Mouse (Mus musculus): ENCODE data around the gene Arpc1b.
"Not testable (repeated sequence)": the region's sequence is repeated elsewhere in the genome, so short reads cannot be mapped to it uniquely, and the experiment has no call there.

Arpc1b gene

DNA sequence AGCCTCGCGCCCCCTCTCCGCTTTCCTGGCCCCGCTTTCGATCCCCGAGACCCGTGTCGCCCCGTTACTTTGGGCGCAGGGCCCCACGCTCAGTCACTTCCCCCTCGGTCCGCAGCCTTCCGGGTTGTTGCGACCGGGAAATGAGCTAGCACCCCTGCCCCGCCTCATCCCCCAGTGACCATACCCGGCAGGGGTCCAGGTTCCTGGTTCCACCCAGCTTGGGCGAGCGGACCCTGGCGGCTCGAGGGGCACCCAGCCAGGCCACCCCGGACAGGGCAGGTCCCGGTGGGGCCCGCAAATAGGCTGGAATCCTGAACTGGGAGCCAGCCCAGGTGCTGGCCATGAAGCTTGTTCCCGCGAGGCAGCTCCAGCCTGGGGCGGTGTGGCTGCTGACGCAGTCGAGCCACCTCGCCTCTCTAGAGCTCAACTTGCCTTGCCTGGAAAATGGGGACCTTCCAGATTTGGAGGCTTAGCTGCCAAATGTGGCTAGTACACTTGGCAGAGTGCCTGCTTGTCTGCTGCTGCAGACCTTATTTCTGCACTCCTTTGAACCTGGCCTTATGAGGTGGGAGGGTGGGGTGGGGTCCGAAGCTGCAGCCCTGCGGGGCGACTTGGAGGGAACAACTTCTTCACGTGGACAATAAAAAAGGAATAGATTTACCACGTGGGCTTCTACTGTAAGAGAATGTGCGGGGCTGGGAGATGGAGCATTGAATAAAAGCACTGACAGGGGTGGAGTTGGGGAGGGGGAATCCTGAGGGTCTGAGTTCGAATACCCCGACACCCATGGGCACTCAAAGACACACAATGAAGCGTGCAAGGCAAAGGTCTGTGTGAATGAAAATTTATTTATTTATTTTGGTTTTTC lies 825 bp downstream of the Arpc1b start:
- no peak for DNase-seq (ENCODE audit: low read depth, low spot score)

DNA sequence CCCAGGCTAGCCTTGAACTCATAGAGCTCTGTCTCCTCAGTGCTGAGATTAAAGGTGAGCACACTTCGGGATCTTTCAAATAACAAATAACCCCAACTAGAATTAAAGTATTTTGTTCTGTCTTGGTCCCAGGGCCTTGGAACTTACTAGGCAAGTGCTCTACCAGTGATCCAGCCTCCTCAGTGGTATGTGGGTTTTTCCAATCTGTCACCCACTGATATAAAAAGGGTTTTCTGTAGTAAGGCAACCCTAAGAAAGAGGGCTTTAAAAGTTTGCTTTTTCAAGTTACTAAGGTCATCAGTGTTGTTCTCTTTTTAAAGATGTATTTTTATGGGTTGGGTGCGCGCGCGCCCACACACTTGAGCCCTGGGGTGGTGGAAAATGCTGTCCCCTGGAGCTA lies 1.7 kb downstream of the Arpc1b start:
- DNase-seq (ENCODE audit: low read depth, low spot score) = no peak

DNA sequence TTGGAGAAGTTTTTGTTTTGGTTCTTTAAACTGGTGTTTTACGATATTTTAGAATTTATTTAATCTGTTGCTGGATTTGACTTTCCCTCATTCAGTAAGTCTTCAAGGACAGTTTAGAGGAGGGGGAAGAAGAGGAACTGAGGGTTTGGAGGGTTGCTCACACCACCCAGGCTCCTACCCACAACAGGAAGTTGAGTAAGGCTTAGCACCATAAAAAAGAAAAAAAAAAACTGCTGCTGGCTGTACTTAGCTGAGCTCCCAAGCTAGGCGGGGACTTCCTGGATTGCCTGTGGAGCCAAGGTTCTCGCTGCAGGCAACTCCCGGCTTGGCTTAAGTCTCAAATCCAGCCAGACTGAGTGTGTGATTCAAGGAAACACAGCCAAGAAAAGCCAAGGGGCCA lies 2.3 kb downstream of the Arpc1b start:
- DNase-seq (ENCODE audit: low read depth, low spot score) = no peak

DNA sequence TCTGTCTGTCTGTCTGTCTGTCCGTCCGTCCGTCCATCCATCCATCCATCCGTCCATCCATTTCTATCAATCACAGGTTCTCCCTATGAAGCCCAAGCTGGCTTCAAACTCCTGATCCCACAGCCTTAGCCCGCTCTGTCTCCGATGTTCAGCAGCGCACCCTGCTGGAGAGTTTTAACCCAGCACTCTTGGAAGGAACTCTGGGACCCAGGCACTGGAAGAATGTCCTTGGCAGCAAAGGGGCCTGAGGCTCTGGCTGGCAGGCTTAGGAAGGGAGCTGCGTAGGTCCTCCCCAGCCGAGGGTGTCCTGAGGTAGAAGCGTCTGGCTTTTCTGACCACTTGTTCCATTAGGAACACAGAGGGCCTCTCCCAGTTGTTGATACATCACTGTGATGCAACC lies 2.9 kb downstream of the Arpc1b start:
- no peak for DNase-seq (ENCODE audit: low read depth, low spot score)

DNA sequence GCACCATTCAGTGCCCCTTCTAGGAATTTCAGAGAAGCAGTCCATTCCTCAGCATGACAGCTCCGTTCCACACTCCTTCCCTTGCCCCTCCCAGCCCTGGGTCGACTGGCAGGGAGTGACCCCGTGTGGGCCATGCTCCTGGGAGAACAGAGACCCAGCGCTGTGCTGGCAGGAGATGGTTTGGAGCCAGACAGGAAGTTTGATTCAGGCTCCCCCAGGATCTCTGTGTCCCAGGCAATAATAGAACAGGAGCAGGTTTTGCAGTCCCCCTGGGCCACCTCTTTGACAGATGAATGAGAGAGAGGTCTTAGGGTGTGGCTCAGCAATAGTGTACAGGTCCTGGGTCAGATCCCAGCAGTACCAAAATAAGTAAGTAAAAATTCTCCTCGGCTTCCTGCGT lies 4.0 kb downstream of the Arpc1b start:
- no peak for DNase-seq (ENCODE audit: low read depth, low spot score)

DNA sequence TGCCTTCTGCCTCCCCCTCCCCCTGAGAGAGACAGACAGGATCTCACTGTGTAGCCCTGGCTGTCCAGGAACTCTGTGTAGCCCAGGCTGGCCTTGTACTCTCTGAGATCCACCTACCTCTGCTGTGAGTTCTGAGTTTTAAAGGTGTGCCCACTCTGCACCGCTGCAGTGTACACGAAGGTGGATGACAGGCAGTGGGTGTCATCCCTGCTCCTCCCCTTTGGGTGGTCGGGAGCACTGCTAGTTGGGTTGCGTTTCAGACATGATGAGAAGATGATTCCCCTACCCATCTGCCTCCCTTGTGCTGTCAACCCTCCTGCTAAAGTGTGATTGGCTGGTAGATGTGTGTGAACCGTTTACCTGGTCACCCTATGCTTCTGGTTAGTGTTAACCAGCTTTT lies 4.4 kb downstream of the Arpc1b start:
- DNase-seq (ENCODE audit: low read depth, low spot score) = no peak

DNA sequence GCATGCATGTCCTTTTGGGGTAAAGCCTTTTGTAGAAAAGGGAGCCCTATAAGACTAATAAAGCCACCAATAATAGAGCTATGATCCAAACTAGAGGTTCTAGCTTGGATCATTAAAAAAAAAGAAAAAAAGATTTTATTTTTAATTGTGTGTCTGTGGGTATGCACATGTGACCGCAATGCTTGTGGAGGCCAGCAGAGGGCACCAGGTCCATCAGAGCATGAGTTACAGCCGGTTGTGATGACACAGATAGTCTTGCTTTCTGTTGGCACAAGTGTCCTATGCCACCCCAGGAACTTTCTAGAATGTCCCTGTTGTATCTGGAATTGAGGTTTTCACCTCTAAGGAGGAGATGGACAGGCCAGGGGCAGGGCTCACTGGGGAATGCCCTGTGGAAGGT lies 5.4 kb downstream of the Arpc1b start:
- no peak for DNase-seq (ENCODE audit: low read depth, low spot score)

DNA sequence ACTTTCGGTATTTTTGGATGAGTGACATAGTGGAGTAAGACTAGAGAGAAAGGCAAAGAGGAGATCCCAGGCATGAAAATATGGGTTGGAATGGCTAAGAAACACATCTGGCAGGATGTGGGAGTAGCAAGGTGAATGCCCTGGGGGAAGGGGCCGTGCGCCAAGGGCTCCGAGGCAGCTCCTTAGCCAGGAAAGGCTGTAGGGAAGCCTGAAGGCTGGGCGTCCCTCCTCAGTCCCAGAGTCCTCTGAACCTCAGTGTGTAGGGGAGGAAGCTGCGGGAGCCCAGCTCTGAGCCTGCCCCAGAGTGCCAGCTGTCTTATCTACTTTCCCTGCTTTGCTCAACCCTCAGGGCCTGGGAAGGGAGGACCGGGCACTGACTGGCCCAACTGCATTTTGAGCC lies 6.9 kb downstream of the Arpc1b start:
- no peak for DNase-seq (ENCODE audit: low read depth, low spot score)

DNA sequence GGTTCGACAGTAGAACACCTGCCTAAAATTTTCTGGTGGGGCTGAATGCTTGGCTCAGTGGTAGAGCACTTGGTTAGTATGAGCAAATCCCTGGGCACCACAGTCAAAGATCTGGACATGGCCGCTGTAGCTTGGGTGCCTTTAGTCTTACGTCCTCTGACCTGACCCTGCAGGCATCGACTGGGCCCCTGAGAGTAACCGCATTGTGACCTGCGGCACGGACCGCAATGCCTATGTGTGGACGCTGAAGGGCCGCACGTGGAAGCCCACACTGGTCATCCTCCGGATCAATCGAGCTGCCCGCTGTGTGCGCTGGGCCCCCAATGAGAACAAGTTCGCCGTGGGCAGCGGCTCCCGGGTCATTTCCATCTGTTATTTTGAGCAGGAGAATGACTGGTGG lies 9.4 kb downstream of the Arpc1b start:
- no peak for DNase-seq (ENCODE audit: low read depth, low spot score)

DNA sequence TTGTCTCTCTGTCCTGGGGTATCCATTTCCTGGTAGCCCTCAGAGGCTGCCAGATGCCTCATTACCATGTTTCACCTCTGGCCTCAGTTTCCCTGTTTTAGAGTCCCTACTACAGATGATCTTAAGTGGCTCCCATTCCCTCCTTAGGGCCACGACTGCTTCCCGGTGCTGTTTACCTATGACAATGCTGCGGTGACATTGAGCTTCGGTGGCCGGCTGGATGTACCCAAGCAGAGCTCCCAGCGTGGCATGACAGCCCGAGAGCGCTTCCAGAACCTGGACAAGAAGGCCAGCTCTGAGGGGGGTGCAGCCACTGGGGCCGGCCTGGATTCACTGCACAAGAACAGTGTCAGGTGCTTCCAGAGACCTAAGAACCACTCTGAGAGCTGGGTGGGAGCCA lies 12.6 kb downstream of the Arpc1b start:
- DNase-seq (ENCODE audit: low read depth, low spot score) = no peak

DNA sequence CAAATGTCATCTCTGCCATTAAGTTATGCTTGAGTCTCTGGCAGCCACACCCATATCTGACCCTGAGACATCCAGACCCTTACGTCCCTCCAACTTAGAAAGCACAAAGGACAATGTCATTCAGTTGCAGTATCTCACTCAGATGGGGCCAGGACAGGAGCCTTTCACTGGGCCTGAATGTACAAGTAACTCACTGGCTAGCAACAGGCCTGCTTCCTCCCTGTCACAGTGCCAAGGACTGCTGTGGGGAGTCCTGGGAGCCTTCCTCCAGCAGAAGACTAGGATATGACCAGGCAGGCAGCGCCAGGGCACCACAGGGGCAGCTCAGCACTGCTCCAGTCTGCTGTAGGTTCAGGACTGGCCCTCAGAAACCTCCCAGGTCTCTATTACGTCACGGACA lies 15.1 kb downstream of the Arpc1b start:
- DNase-seq (ENCODE audit: low read depth, low spot score) = no peak

DNA sequence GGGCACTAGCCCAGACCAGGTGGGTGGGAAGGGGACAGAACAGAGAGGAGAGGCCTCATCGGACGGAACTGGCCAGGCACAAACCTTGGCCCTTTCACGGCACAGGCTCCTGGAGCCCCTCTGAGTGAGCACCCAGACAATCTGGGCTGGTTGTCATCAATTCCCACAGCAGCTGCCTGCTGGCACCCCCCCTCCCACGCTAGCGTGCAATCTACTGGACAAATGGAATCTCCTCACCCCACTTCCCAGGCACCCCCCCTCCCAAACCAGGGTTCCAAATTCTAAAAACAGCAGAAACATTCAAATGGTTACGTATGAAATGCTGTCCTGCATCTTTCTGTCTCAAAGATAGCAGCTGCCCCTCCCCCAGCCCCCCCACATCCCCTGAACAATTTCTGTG lies 15.8 kb downstream of the Arpc1b start:
- DNase-seq (ENCODE audit: low read depth, low spot score) = not testable (repeated sequence)

DNA sequence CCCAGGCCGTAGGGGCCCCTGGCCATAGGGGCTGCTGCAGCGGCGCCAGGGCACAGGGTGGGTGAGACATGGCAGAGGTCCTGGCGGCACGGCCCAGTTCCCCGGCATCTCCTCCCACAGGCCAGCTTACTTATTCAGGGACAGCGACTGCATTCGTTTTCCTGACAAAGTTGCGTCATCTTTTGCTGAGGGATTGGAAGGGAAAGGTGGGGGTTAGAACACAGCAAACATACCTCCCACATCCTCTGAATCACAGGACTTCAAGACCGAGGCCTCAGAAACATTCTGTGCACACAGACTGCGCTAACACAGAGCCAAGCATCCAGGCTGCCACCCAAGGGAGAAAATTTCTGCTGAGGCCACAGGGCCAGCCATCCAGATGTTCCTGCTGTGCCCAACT lies 16.2 kb downstream of the Arpc1b start:
- no peak for DNase-seq (ENCODE audit: low read depth, low spot score)

DNA sequence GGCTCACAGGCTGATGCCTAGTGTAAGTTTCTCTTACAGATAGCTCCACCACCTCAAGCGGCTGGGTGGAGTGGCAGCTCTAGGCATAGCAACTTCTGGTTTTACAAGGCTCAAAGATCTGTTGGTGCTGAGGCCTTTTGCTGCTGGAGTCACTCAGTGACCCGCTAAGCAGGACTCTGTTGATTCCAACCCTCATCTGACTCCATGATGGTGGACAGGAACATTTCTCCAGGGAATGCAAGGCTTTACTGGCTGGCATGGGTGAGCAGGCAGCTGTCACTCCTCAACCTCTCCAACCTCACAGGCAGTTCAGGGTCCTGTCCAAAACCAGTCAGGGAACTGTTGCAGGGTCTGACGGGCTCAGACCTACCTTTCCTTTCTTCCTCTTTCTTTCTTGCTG lies 17.0 kb downstream of the Arpc1b start:
- no peak for DNase-seq (ENCODE audit: low read depth, low spot score)

DNA sequence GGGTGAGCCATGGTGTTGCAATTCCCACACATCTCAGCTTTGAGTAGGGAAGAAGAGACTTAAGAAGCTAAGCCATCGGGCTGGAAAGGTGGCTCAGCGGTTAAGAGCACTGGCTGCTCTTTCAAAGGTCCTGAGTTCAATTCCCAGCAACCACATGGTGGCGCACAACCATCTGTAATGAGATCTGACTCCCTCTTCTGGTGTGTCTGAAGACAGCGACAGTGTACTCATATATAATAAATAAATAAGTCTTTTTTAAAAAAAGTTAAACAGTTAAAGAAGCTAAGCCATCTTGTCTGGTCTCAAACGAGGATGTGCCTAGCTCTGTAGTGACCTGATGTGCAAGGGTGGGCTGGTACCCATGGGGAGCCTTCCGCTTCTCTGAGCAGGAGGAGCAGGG lies 19.3 kb downstream of the Arpc1b start:
- not testable (repeated sequence) for DNase-seq (ENCODE audit: low read depth, low spot score)

DNA sequence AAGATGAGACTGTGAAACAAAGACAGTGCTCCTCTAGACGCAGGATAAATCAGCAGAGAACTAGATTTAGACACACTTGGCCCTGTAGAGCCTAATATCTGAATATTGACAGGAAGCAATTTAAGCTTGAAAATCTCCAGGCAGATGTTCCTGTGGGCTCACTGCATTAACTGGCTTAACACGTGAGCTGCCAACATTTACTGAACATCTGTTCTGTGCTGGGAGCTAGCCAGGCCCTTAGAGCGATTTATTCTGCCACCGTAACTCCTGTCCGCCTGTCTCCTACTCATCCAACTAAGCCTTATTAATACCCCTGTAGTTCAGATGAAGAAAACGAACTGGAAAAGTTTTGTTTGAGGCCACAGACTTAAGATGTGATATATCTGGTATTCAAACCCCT lies 24.8 kb downstream of the Arpc1b start:
- peak; percentile 8 for DNase-seq (ENCODE audit: low read depth, low spot score)

DNA sequence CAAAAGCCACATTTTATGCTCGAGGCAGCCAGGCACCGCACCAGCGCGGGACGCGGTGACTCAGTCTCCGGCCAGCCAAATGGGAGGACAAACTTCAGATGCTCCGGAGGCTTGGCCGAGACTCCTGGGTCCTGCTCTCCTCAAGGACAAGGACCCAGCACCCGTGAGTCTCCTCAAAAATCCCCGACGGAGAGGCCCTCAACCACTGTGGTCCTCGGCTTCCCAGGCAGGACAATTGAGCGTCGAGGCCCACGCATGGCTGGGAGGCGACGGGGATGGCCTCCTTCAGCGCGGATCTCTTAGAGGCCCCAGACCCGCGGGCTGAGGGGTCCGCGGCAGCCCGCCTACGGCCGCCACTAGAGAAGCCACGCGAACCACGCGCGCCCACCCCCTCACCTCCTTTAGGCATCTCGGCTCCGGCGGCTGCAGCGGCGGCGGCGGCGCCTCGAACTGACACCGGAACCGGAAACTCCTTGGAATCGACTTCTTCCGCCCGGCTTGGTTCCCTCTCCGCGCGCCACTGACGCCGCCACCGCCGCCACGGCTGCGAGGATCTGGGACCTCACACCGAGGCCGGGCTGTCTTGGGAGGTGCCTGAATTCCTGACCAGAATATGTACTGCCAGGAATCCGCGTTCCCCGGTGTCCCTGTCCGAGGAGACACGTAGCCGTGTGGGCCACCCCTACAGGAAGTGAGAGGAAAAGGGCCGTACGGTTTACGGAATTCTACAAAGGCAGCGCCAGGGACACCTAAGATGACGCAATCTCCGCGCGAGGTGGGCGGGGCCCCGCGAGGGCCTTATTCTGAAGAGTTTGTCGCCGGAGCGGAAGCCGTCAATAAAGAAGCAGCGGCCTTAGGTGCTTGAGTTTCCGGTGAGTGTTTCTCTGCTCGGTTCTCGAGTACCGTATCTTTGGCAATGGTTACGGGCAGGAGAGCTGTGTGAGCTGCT lies 25.8 kb downstream of the Arpc1b start, which contains the start of the genes Pdap1 and Bud31:
Gene Pdap1, minus strand, starts transcription at position 668 of the 949 bp plus-strand sequence.
Gene Bud31, plus strand, starts transcription at position 792 of the 949 bp plus-strand sequence.
- peak; percentile 93 for DNase-seq (ENCODE audit: low read depth, low spot score)

DNA sequence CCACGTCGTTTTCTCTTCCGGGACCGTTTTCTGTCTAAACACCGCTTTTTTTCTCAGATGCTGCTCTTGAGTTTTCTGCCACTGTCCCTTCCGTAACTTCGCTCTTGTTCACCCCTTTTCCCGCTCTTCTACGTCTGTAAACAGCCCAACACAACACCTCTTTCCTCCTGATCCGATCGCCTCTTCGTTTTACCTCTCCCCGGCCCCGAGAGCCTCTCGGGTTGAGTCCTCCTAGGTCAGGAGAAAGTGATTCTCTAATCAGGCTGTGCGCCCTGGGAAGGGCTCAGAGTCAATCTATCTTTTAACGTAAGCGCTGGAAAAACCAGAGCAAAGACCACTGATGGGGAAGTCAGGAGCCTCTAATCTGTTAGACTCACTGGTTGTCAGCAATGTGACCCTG lies 26.6 kb downstream of the Arpc1b start:
- DNase-seq (ENCODE audit: low read depth, low spot score) = no peak

DNA sequence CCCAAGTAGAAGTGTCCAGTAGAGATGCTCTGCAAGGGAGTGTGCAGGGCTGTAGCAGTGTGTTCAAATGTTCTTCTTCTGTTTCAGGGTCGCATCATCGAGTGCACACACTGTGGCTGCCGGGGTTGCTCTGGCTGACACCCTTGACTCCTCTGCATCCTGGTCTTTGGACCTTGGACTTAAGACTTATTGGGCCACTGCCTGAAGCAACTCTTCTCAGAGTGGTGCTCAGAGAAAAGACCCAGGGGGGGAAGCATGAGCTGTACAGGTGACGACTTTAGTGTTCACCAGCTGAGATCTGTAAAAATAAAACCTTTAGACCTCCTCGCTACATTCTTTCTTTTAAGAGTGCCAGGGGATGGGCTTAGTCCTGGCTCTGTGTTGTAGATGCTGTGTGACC lies 33.7 kb downstream of the Arpc1b start:
- DNase-seq (ENCODE audit: low read depth, low spot score) = no peak

DNA sequence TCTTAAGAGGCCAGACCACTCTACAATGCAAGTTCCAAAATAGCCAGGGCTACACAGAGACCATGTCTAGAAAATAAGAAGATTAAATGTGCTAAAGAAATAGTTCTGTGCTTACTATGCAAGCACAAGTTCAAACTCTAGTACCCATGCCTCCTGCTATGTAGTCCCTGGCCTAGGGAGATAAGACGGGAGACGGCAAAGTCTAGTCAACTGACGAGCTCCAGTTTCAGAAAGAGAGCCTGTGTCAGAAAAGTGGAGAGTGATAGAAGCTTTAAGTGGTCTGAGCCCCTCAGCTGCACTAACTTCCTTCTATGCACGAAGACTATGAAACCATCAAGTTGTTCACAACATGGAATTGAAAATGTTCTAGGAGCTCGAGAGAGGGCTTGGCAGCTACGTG lies 35.3 kb downstream of the Arpc1b start:
- no peak for DNase-seq (ENCODE audit: low read depth, low spot score)

DNA sequence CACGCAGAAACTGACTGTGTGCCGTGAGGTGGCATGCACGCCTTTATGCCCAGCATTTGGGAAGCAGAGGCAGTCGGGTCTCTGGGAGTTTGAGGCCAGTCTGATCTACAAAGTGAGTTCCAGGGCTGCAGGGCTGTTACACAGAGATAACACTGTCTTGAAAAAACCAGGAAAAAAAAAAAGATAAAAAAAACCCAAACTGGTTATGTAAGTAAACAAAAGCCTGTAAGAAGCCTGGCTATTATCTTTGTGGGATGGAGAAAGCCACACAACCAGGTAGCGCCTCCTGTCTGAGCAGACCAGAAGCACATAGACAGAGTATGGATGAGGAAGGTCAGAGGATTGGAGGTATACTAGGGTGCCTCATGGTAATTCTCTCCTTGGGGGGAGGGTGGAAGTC lies 38.7 kb downstream of the Arpc1b start:
- no peak for DNase-seq (ENCODE audit: low read depth, low spot score)

DNA sequence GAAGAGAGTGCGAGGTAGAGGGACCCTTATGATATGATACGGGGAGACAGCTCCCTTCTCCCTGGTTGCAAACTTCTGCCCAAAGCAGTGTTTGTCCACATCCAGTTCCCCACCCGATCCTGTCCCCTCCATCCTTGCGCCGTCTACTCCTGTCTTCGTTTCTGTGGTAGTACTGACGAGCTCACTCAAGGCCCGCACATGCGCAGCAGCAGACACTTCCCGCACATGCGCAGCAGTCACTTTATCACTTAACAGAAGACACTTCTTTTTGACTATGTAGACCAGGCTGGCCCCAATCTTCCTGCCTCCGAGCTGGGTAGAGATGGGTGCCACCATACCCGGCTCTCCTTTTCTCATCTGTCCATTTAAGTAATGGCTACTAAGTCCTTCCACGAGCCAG lies 47.3 kb downstream of the Arpc1b start:
- no peak for DNase-seq (ENCODE audit: low read depth, low spot score)

DNA sequence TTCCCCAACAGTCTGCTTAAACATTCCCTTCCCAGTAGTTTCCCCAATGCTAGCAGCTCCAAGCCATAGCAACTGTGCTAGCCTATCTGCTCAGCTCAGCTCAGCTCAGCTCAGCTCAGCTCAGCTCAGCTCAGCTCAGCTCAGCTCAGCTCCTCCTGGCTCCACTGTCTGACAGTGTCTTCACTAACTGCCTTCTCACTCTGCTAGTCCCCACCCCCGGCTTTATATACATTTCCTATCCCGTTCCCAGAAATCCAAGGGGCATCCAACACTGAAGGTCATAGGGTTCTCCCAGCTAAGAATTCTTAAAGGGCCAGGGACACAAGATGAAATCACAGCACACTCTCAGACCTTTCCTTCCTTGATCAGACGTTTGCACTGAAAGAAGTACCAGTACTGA lies 50.7 kb downstream of the Arpc1b start:
- no peak for DNase-seq (ENCODE audit: low read depth, low spot score)

Data from retina, adult 2 months (tissue).